Mouse (Mus musculus) T-helper 17 cell (primary cell): ENCODE results near the gene Limd2.

Experiments used
- in situ Hi-C, 2 experiments: fragments of 300-600 bp; cut with MboI, MseI; formaldehyde crosslinking; loops; 1 replicate in 1 of 2; 2 replicates in 1 of 2; pipeline ENCODE4 v1.15.1; 2025; ENCODE audit warnings: high pct_unique_total_duplicates in 2 of 2

Gene Limd2

DNA sequence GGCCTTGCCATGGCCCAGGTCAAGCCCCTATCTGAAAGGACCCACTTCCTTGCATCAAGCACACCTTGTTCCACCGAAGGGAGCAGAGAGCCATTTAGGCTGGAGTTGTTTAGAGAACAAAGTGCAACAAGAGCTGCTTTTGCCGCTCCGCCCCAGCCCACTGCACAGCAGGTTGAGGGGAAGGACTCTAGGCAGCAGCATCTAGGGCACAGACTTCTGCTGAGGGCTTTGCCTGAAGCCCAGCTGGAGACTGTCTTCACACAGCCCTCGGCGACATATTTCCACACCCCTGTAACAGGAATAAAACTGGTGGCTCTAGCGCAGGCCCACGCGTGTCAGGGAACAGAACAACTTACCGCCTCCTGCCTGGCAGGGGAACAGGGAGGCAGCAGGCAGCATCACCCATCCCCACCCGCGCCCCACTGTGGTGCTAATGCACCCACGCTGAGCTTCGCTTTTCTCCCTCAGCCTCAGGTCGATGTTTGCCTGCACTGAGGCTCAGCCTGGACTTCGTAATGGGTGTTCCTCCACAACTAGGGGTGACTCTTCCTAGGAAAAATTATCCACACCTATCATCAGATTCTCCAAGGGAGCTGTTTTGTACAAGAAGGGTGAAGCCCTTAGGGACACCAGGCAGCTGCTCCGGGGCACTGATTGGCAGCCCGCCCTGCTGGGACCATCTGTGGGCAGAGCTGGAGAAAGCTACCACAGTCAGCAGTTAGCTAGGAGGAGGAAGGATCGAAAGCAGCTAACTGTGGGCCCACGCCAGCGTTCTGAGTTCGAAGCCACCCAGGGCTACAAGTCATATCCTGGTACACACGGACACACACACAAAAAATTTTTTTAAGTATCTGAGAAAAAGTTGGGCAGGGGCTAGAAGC lies at the start of gene Limd2, which contains the start of gene Gm10840:
Gene Limd2, minus strand, starts transcription at position 20 of the 881 bp plus-strand sequence.
Gene Gm10840, plus strand, starts transcription at position 10 of the 881 bp plus-strand sequence.
- in situ Hi-C loops = loop anchor here in 1 of 2 experiments (5.0 to 10.0 kb wide), 2 partner anchors 51 to 524 kb away; no protein-coding TSS in a partner anchor

DNA sequence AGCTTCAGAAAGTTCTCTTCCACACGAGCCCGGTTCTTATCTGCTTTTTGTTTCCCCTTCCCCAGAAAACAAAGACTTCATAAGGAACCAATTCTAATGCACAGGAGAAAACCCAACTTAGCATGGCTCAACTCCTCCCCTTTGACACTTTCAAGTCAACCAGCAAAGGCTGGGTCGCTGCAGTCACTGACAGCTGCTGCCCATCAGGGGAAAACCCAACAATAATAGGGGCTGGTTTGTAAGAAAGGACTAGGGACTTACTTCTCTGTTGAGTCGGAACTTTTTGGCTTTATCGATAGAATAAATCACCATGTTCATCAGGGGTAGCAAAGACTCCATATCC lies 41.4 kb upstream of the Limd2 start, which contains the start of gene Strada:
Gene Strada, minus strand, starts transcription at position 46 of the 343 bp plus-strand sequence.
- in situ Hi-C loops = no loop called here

DNA sequence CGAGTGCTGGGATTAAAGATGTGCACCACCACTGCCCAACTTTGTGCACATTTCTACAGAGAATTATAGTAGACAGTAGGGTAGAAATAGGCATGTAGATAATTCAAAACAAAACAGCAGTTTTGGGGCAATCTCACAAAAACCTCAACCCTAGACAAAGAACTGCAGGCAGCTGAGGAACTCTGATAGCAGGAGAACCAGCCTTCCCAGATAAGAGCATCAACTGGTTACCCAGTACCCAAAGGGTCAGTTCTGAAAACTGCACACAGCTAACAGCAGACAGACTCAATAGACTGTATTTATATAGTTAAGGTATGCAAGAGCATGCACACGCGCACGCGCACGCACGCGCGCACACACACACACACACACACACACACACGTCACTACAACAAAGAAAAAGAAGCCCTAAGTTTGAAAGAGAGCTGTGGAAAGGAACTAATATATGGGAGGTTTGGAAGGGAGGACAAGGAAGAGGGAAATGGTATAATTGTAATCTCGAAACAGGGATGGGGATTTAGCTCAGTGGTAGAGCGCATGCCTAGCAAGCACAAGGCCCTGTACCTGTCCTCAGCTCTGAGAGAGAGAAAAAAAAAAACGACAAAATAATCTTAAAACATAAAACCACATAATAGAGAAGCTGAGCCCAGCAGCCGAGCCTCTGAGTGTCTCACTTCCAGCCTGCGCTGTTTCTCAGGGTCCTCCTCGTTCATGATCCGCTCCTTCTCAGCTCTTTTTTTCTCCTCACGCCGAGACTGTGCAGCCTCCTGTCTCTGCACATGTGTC lies 40.9 kb upstream of the Limd2 start:
- in situ Hi-C loops = no loop called here

DNA sequence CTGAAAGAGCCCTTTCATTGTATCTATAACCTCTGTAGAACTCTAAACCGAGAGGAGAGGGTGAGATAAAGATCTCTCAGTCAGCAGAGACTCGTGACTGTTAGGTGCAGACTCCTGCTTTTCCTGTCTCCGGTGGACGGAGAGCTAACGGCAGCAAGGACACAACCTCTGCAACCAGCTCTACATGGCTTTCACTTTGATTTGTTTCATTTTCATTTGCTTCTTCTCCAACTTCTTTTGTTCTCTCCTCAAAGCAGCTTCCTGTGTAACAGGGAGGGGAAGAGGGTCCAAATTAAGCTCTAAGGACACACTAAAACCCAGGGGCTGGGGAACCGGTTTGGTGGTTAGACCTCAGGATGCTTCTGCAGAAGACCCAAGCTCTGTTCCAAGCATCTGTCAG lies 40.1 kb upstream of the Limd2 start:
- in situ Hi-C loops = no loop called here

DNA sequence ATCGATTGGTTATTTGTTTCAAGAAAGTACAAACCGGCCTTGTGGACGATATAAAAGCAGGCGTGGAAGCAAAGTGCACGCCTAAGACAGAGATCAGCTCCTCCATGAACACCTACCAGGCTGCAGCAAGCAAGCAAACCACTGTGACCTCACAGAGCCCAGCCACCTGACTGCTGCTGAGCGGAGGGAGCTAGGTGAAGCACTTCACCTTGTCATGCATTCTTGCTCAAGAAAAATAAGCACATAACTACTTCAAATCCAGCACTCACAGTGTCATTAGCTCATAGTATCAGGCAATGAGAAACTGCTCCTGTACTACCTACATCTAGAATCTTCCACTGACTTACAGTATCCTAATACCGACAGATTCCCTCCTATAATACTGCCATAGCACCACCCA lies 39.3 kb upstream of the Limd2 start:
- in situ Hi-C loops = loop anchor here in 1 of 2 experiments (10.0 kb wide), 1 partner anchor 925 kb away; no protein-coding TSS in a partner anchor

DNA sequence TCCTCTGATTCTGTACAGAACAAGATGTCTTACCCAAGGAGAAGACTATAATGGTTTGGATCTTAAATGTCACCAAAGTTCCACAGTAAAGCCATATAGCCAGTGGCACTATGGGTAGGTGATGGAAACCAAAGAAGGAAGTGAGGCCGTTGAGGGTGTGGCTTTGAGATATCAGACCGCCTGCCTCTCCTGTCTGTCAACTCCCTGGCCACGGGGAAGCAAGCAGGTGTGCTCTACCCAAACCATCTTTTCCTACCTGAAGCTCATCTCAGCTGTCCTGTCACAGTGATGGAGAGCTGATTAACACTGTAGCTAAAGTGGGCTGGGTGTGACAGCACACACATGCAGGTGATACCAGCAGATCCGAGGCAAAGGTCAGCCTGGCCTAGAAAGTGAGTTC lies 37.6 kb upstream of the Limd2 start:
- in situ Hi-C loops = loop anchor here in 1 of 2 experiments (10.0 kb wide), 1 partner anchor 927 kb away; no protein-coding TSS in a partner anchor

DNA sequence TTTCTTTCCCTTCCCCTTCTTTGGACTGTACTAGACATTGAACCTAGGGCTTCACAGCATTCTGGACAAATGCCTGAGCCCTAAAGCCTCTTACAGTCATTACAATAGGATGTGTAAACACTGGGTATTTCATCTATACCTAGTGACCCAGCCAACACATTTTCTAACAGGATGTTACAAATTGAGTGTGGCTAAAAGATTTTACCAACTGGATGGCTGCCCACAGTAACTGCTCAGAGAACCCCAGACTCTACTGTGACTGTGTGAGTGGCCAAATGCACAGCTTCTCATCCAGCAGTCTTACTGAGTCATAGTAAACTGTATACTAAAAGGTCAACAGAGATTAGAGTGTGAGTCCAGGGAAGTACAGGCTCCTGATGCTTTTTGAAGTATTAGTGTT lies 34.7 kb upstream of the Limd2 start:
- in situ Hi-C loops = loop anchor here in 1 of 2 experiments (10.0 kb wide), 1 partner anchor 929 kb away; no protein-coding TSS in a partner anchor

DNA sequence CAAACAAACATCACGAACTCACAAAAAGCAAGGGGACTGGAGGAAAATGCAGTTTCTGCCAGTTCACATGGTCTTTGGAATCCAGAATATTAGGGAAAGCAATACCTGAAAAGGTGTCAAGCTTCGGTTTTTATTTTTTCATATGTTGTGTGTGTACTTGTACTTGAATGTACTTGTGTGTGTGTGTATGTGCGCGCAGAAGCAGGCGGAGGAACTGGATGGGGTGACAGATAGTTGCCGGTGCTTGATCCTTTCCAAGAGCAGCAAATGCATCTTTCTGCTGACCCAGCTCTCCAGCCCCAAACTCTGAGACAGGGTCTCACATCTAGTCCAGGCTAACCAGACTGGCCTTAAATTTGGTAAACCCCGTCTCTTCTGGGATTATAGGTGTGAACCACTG lies 34.2 kb upstream of the Limd2 start:
- in situ Hi-C loops = loop anchor here in 1 of 2 experiments (5.0 to 10.0 kb wide), 2 partner anchors 43 to 930 kb away; no protein-coding TSS in a partner anchor

DNA sequence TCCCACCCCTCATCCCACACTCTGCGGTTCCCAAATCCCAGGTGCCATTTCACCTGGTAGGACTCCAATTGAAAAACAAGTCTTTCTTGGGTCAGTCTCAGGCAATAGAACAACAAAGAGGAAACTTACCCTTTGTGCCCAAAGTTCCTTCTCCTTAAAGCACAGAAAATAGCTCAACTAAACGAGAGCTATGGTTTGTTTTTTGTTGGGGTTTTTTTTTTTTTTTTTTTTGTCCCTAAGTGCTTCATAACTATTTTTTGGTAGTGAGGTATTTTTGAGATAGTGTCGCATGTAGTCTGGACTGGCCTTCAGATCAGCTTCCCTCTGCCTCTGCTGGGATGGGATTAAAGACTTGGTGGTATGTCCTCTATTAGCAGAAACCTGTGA lies 33.5 kb upstream of the Limd2 start:
- in situ Hi-C loops = loop anchor here in 1 of 2 experiments (5.0 to 10.0 kb wide), 2 partner anchors 42 to 931 kb away; no protein-coding TSS in a partner anchor

DNA sequence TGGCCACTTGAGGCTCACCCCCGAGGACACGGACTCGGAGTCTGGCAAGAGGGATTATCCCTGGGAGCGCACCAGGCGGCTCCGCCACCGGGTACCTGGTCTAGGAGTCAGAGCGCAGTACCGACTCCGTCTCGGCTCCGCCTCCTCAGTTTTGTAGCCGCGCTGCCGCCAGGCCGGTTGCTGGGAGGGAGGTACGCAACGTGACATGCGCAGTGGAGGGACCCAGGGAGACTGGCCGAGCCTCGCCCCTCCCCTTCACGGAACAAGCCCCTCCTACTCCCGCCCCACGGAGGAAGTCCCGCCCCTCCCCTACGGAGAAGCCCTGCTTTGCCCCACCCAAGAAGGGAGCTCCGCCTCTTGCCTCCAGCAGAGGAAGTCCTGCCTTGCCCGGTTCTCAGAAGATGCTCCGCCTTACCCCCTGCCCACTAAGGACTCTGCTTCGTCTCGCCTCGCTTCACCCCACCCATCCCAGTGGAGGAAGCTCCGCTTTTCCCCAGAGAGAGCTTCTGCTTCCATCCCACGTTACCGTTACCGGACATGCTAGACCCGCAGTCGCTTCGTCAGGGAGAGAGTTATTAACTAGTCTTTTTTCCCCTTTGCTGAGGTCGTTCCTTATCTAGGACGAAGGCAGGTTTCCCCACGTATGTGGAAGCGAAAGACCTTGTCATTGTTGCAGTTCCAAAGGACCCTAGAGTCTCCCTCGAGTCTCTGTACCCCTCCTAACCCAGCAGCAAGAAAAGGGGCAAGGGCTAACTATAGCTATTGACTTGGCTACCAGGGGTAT lies 32.9 kb upstream of the Limd2 start:
- in situ Hi-C loops = loop anchor here in 1 of 2 experiments (5.0 to 10.0 kb wide), 2 partner anchors 41 to 931 kb away; no protein-coding TSS in a partner anchor

DNA sequence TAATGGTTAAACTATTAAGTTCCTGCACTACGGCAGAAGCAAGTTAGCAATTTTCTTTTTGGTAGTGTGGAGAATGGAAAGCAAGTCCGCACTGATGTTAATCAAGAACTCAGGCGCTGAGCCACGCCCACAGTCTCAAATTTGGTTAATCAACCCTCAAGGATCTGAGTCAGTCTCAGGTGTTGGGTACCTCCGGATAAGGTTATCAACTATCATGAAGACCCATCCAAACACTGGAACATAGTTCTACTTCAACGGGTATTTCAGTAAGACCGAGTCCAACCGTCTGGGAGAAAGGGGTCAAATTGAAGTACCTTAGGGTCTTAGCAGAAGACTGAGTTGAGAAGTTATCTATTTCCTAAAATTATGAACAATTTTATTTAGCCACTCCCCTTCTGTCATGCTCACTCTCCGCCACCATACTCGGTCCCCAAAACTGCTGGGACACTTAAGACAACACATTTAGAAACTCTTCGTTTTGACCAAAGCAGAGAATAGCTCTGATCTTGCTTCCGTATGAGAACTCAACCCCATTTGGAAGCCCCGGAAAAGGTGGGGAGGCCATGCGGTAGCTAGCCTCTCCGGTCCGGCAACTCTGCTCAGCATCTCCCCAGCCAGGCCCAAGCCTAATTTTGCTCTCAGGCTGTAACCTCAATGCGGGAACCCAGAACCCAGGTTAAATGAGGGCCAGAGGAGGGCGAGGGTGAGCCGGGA lies 32.2 kb upstream of the Limd2 start:
- in situ Hi-C loops = loop anchor here in 1 of 2 experiments (5.0 to 10.0 kb wide), 2 partner anchors 41 to 932 kb away; no protein-coding TSS in a partner anchor

DNA sequence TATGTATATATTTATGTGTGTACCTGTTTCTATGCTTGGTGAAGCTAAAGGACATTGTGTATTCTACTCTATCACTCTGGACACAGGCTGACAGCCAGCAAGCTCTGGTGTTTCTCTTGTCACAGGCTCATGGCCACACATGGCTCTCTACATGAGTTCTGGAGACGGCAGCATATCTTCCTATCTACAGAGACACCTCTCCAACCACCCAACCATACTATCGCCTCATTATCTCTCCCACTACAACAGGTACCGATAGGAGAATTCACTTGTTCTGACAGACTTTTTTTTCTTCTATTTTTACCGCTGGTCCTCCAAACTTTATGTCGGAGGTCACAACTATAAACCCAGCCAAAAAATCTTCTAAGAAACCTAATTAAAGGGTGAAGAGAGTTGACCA lies 31.6 kb upstream of the Limd2 start:
- in situ Hi-C loops = loop anchor here in 1 of 2 experiments (5.0 to 10.0 kb wide), 2 partner anchors 40 to 933 kb away; no protein-coding TSS in a partner anchor

DNA sequence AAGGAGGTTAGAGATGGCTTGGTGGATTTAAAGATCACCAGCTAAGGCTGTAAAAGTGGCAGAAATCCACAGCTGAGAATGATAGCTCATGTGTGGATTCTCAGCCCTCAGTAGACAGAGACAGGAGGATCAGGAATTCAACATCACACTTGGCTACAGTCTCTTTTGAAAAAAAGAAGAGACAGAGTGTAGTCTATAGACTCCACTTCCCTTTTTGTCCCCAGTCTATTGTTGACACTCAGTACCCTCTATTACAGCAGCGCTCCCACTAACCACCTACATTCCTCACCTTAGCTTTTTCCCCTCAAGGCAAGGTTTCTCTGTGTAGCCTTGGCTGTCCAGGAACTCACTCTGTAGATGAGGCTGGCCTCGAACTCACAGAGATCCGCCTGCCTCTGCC lies 31.1 kb upstream of the Limd2 start:
- in situ Hi-C loops = loop anchor here in 1 of 2 experiments (5.0 to 10.0 kb wide), 2 partner anchors 39 to 933 kb away; no protein-coding TSS in a partner anchor

DNA sequence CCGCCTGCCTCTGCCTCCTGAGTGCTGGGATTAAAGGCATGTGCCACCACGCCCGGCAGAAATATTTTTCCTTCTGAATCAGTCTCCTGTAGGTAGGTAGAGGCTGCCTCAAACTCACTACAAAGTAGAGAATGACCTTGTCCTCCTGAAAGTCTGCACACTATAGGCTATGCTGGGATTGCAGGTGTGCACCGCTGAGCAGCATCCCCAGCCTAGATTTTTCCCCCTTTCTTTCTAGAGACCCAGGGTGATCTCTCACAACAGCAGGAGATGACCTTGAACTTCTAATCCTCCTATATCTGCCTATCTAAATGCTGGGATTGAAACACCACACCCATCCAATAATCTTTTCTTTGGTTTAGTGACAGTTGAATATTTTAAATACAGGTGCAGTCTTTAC lies 26.7 kb upstream of the Limd2 start:
- in situ Hi-C loops = no loop called here

DNA sequence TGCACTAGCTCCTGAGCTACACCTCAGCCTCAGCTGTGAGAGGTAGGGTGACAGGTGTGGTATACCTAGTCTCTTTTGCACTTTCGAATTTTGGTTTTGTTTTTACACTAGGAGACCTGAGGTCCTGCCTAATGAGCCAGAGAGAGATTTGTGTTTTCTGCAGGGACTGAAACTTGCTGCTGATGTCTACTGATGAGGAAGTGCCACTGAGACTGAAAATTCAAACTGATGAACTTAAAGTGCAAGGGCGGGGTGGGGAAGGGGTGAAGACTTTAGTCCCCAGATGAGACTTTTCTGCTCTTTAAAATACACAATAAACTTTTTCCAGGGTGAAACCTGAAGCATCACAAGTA lies 19.8 kb upstream of the Limd2 start:
- in situ Hi-C loops = no loop called here

DNA sequence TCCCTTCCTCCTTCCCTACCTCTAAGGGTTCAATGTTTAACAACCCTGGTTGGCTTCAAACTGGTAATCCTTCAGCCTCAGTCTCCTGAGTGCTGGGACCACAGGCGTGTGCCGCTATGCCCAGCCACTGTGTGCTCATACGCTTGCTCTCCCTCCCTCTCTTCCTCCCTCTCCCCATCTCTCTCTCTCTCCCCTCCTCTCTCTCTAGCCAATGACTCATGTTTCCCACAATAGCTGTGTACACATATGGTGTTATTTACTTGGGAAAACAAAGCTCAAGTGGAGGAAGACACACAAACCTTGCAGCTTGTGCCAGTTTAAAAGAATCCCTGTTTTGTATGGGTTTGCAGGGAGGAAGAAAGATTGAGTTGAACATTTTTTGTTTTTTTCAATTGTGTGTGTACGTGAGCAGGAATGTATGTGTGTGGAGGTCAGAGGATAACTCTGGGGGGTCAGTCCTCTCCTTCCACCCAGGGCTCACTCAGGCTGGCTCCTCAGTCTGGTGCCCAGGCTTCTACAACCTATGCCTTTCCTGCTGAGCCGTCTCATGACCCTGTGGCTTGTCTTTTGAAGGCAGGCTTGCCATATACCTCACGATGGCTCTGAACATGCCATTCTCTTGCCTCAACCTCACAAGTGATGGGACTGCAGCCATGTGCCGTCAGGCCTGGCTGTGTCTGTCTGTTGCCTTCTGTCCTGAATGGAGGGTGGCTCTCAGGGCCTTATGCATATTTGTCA lies 19.2 kb upstream of the Limd2 start:
- in situ Hi-C loops = no loop called here

DNA sequence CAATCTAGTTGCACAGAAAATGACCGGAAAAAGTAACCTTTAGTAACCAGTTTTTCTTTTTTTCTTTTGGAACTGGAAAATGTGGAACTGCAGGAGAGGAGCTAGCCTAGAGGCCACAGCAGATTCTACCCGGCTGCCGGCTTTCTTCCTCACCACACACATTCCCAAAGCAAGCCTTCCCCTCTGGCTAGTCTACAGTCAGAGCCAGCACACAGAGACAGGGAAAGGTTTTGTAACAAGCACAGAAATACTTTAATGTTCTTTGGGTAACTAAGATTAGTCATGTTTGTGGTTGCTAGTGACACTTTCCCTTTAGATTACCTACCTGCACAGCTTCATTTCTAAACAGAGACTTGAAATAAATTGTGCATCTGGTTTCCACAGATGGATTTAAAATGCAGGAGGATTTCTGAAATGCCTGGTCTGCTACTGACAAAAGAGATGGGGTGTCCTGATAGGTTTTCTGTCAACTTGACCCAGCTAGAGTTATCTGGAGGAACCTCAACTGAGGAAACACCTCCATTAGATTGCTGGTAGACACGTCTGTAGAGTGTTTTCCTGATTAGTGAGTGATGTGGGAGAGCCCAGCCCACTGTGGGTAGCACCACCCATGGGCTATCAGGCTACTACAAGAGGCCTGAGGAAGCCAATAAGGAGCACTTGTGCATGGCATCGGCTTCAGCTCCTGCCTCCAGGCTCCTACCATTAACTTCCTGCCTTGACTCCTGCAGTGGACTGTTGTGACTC lies 17.5 kb upstream of the Limd2 start:
- in situ Hi-C loops = no loop called here

DNA sequence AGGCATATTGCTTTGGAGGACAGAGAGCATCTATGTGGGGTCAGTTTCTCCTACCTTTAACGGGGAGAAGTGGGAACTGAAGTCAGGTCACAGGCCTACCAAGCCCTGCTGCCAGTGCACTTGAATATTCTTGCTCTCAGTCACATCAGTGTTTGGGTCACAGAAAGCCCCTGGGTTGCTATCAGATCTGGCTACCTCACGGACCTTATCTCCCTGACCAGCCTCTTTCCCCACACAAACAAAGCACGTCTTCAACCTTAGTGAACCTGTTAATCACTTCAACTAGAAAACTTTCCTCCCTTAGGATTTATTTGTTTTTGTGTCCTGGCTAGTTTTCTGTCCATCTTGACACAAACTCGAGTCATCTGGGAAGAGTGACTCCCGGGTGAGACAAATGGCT lies 15.7 kb upstream of the Limd2 start:
- in situ Hi-C loops = no loop called here

DNA sequence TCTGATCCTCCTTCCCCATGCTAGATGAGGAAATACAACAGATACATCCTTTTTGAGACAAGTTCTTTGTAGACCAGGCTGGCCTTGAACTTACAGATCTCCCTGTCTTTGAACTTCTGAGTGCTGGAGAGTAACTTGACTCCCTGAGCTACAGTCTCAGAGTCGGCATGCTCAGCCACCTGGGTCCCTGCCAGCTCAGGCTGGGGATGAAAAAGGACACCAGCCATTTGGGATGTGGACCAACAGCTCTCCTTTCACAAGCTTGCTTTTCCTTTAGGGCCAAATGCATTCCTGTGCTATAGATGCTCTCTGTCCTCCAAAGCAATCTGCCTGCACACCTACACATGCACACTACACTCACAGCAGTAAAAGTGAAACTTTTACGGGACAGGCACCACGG lies 14.4 kb upstream of the Limd2 start:
- in situ Hi-C loops = no loop called here
